Mouse (Mus musculus): ENCODE measurements at regions not wholly inside any gene's neighbourhood (a gene's known extent, or its start where the extent isn't known, plus 50 kb on each side); places are given as distances from the start of the nearest gene placed in this dataset.

GRCm38 (mm10) chr12:16131740-16132077, 315.0 kb upstream of the Trib2 start:
- TF ChIP-seq CTCF (conservative IDR thresholded peaks at IDR 0.05; ENCODE audit: low read length) (no peak), POU5F1 (IDR thresholded peaks at IDR 0.05; ENCODE audit: borderline replicate concordance, low read length) (no peak)
